Mouse (Mus musculus) neural tube, embryonic 12.5 days (tissue): ENCODE results near the gene Sycp1. TPM values are rescaled to one million over a fixed set of nuclear protein-coding genes. Genes with fewer than 3 reads are reported as not detected.
A peak's percentile ranks its signal among the peaks of the same experiment; 100 is the strongest.

Experiments
- ATAC-seq: fragments of 200-750 bp; cut with Nextera tagmentation; 2 replicates; pipeline ENCODE4 v1.8.0; 2017; ENCODE audit warnings: low read depth, mild to moderate bottlenecking, moderate TSS enrichment, moderate library complexity; ENCODE audit not compliant: low FRiP score
- H3K27ac ChIP-seq: fragments of 300-500 bp; sonication (generic); 2 replicates; pipeline ENCODE4 v1.5.1; 2016
- H3K27me3 ChIP-seq: fragments of 300-500 bp; sonication (generic); replicated peaks from 2 replicates; pipeline ENCODE4 v1.6.1; 2016; ENCODE audit warnings: mild to moderate bottlenecking
- H3K36me3 ChIP-seq: fragments of 300-500 bp; sonication (generic); 2 replicates; pipeline ENCODE4 v1.6.1; 2016; ENCODE audit warnings: mild to moderate bottlenecking
- H3K4me1 ChIP-seq: fragments of 300-500 bp; sonication (generic); 2 replicates; pipeline ENCODE4 v1.6.1; 2016
- H3K4me2 ChIP-seq: fragments of 300-500 bp; sonication (generic); replicated peaks from 2 replicates; pipeline ENCODE4 v1.6.1; 2016; ENCODE audit warnings: mild to moderate bottlenecking
- H3K4me3 ChIP-seq: fragments of 300-500 bp; sonication (generic); 2 replicates; pipeline ENCODE4 v1.5.1; 2016
- H3K9ac ChIP-seq: fragments of 300-500 bp; sonication (generic); 2 replicates; pipeline ENCODE4 v1.6.1; 2016; ENCODE audit warnings: mild to moderate bottlenecking
- H3K9me3 ChIP-seq: fragments of 300-500 bp; sonication (generic); 2 replicates; pipeline ENCODE4 v1.6.1; 2016; ENCODE audit warnings: mild to moderate bottlenecking
- WGBS: fragments of 180-500 bp; shearing (Covaris S2); methylation state at CpG from one replicate; pipeline ENCODE4 v1.1.7; 2016; 5-methylcytosine and 5-hydroxymethylcytosine counted together
- polyA plus RNA-seq: library from polyadenylated mRNA; unstranded; fragments of >200 nt; fragmentation: Nextera tagmentation; extraction: Ambion mirVana; gene quantifications from 2 replicates; pipeline ENCODE4 v1.2.1, GENCODE M21; 2016

Gene Sycp1
- not detected in 2 replicates for polyA plus RNA-seq

DNA sequence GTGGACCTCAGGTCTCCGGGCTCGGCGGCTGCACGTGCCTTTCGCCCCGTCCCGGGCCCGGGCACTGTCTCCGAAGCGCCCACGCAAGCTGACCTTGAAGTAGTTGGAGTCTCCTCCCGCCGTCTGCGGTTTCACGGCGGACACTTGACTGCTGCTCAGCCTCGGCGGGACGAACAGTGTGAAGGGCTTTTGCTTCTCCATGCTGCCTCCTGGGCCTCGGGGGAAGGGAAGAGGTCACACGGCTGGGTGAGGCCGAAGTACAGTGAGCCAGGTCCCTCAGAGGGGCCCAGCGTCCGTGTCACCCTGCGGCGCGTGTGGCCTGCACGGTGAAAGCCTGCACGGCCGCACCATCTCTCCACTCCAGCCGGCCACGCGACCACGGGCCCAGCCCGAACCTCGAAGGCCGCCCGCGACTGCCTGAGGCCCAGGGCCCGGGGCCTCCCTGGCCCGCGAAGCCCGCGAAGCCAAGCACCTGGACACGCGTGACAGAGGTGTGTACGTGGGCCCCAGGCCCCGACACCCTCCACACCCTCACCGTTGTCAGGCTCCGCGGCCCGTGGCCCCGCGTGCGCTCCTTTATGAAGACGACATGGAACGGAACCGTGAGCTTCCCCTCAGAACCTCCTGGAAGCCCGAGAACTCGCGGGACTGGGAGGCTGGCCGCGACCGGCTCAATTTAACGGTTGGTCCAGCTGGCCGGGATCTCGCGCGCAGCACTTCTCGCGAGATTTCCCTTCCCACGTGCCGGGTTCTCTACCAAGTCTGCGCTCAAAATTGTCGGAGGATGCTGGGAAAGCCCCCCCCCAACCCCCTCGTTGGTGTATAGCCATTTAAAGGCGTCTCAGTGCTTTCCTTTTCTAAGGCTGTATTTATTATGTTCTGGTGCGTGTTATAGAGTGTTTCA is at the start of gene Sycp1:
Gene Sycp1, minus strand, starts transcription at position 650 of the 904 bp plus-strand sequence.
- H3K36me3 ChIP-seq: no peaks in the 10 kb centered on the region
- H3K27me3 ChIP-seq: no peaks in the 10 kb centered on the region
- no peak within 1 kb of the TSS for H3K4me2 ChIP-seq
- WGBS: 93% methylated on average over 78 of the region's 78 CpGs
- 0 out of 2 replicates have a peak, but pooled peaks cover 7% of the 10 kb centered on the region for H3K9me3 ChIP-seq
- no peak within 1 kb of the TSS for H3K4me3 ChIP-seq
- no peak for ATAC-seq
- H3K27ac ChIP-seq: no peak within 1 kb of the TSS
- no peak within 1 kb of the TSS for H3K9ac ChIP-seq
- H3K4me1 ChIP-seq: no peaks in the 10 kb centered on the region

DNA sequence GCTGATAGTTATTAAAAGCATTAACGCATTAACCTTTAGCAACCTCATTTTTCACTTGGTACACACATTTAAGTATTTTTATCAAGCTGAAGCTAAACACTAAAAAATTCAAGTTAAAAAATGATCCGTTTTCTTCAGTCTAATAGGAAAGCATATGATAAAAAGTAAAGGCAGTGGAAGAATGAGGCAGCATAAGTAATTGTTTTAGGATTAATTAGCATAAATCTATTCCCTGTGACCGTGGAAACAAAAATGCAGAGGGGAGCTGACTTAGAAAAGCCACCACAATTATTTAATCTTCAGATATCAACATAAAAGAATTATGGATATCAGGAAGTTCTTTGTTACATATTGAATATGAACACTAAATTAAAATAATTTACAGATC is 44.4 kb upstream of the Sycp1 start:
- Histone ChIP-seq H3K27me3 (no peaks in the 10 kb centered on the region), H3K9me3 (no peaks in the 10 kb centered on the region), H3K27ac (peak overlapping the region; percentile 23; the same call in 1 of the 2 replicates), H3K9ac (peak overlapping the region; percentile 36), H3K4me1 (0 out of 2 replicates have a peak, but pooled peaks cover 3% of the 10 kb centered on the region), H3K4me2 (peak overlapping the region; percentile 35), H3K36me3 (no peaks in the 10 kb centered on the region), H3K4me3 (peak overlapping the region; percentile 13; the same call in 1 of the 2 replicates)
- 0 out of 2 replicates have a peak, but pooled peaks have one; percentile 54 for ATAC-seq
- WGBS: 52% methylated on average over 3 of the region's 3 CpGs

DNA sequence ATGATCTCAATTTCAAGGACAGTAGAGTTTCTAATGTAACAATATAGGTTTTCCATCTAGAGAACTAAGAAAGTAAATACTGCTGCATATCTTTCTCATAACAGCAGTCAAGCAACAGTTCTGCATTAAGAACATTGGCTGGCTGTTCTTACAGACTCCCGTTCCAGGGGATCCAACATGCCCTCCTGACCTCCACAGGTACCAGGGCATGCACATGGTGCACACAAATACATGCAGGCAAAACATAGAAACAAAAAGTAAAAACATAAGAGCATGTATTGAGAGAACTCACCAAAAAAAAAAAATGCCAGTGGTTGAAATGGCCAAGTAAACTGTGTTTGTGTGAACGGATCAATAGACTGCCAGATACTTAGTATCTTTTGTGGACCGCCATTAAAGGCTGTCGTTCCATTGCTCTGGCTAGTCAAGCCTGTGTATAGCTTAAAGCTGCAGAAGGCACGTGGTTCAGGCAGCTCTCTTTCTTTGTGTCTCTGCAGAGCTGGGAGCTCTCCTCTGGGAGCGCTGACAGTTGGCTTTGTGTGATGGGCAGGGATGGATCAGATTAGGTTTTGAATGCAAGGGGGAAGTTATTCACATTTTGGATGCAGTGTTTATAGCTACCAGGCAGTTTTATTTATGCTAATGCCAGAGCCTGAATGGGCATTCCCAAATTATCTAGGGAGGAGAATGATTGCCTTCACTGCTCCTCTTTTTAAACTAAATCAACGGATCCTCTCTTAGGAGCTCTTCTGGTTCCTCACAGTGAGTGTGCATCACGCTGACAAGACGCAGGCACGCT is 43.8 kb upstream of the Sycp1 start:
- Histone ChIP-seq H3K4me2 (peak overlapping the region; percentile 35), H3K27me3 (no peaks in the 10 kb centered on the region), H3K9me3 (no peaks in the 10 kb centered on the region), H3K9ac (peak overlapping the region; percentile 36), H3K4me1 (0 out of 2 replicates have a peak, but pooled peaks cover 3% of the 10 kb centered on the region), H3K27ac (peak overlapping the region; percentile 23; the same call in 1 of the 2 replicates), H3K36me3 (no peaks in the 10 kb centered on the region), H3K4me3 (peak overlapping the region; percentile 13; the same call in 1 of the 2 replicates)
- WGBS: 16% methylated on average over 10 of the region's 10 CpGs
- ATAC-seq: peak; percentile 96

- no peak overlapping the region for H3K4me2 ChIP-seq
- no peaks in the 10 kb centered on the region for H3K36me3 ChIP-seq
- ATAC-seq: no peak
- H3K4me1 ChIP-seq: 0 out of 2 replicates have a peak, but pooled peaks cover 3% of the 10 kb centered on the region
- no peak overlapping the region for H3K4me3 ChIP-seq
- H3K9ac ChIP-seq: no peak overlapping the region
- H3K9me3 ChIP-seq: no peaks in the 10 kb centered on the region
- 86% methylated on average over 4 of the region's 4 CpGs for WGBS
- no peaks in the 10 kb centered on the region for H3K27me3 ChIP-seq
- H3K27ac ChIP-seq: no peak overlapping the region
These were observed 41.0 kb upstream of the Sycp1 start for GRCm38 (mm10) chr3:102976906-102977305.

- Histone ChIP-seq H3K27ac (no peak overlapping the region), H3K4me2 (no peak overlapping the region), H3K4me1 (0 out of 2 replicates have a peak, but pooled peaks cover 3% of the 10 kb centered on the region), H3K36me3 (no peaks in the 10 kb centered on the region), H3K27me3 (no peaks in the 10 kb centered on the region), H3K9me3 (no peaks in the 10 kb centered on the region), H3K9ac (no peak overlapping the region), H3K4me3 (no peak overlapping the region)
- ATAC-seq: no peak
- WGBS: 90% methylated on average over 3 of the region's 3 CpGs
These were observed 34.6 kb upstream of the Sycp1 start for GRCm38 (mm10) chr3:102970508-102970907.

DNA sequence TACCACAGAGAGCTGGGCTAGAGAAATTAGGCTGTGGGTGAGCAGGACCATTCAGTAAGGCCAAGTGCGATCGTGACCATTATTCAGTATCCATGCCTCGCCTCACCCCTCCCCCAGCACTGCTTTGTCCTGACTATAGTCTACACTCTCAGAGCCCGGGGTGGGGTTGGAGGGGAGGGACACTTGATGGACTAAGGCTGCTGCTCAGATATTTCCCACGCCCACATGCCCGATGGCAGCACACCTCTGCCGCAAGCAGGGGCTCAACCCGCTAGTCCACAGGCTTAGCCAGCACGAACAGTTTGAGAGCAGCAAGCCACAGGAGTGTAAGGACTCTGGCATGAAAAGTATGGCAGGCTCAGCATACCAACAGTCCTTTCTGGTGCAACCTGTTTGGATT is 34.2 kb upstream of the Sycp1 start:
- Histone ChIP-seq H3K27me3 (no peaks in the 10 kb centered on the region), H3K4me1 (0 out of 2 replicates have a peak, but pooled peaks cover 3% of the 10 kb centered on the region), H3K36me3 (no peaks in the 10 kb centered on the region), H3K9me3 (no peaks in the 10 kb centered on the region), H3K4me3 (no peak overlapping the region), H3K27ac (no peak overlapping the region), H3K9ac (no peak overlapping the region), H3K4me2 (peak overlapping the region; percentile 21)
- peak; percentile 74 for ATAC-seq
- WGBS: 47% methylated on average over 9 of the region's 9 CpGs

GRCm38 (mm10) chr3:102964033-102964432 is 28.1 kb upstream of the Sycp1 start, which contains the start of gene Nr1h5:
TSS of gene Nr1h5 (minus strand) at chr3:102964133.
- ATAC-seq: no peak
- Histone ChIP-seq H3K27ac (no peak within 1 kb of the TSS), H3K4me3 (no peak within 1 kb of the TSS), H3K4me1 (no peaks in the 10 kb centered on the region), H3K27me3 (no peaks in the 10 kb centered on the region), H3K9ac (no peak within 1 kb of the TSS), H3K36me3 (no peaks in the 10 kb centered on the region), H3K4me2 (no peak within 1 kb of the TSS), H3K9me3 (no peaks in the 10 kb centered on the region)
- WGBS: 51% methylated on average over 3 of the region's 3 CpGs

GRCm38 (mm10) chr3:102955596-102955995 is 19.7 kb upstream of the Sycp1 start:
- ATAC-seq: no peak
- H3K9me3 ChIP-seq: no peaks in the 10 kb centered on the region
- no peak overlapping the region for H3K4me3 ChIP-seq
- H3K27ac ChIP-seq: no peak overlapping the region
- H3K27me3 ChIP-seq: no peaks in the 10 kb centered on the region
- no peak overlapping the region for H3K4me2 ChIP-seq
- 75% methylated on average over 3 of the region's 3 CpGs for WGBS
- H3K4me1 ChIP-seq: no peaks in the 10 kb centered on the region
- H3K36me3 ChIP-seq: no peaks in the 10 kb centered on the region
- H3K9ac ChIP-seq: no peak overlapping the region

DNA sequence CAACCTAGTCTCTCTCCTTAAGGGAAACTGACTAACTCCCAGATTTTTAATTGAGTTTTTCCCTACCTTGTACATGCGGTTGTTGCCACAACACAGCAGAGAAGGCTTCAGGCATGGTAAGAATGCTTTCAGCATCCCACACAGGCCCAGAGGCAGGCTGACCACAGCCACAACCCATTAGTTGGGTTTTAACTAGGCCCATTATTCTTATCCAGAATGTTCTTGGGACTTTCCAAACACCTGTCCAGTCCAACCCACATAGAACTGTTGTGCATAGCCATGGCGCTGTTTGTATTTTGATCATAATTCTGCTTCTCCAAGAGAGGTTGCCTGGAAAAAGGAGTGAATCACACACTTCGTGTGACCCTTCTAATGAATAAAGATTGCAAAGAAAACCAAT is 19.2 kb upstream of the Sycp1 start:
- ATAC-seq: no peak
- no peaks in the 10 kb centered on the region for H3K36me3 ChIP-seq
- H3K4me3 ChIP-seq: no peak overlapping the region
- no peaks in the 10 kb centered on the region for H3K9me3 ChIP-seq
- H3K27me3 ChIP-seq: no peaks in the 10 kb centered on the region
- no peak overlapping the region for H3K4me2 ChIP-seq
- WGBS: 84% methylated on average over 3 of the region's 3 CpGs
- no peaks in the 10 kb centered on the region for H3K4me1 ChIP-seq
- no peak overlapping the region for H3K27ac ChIP-seq
- no peak overlapping the region for H3K9ac ChIP-seq

DNA sequence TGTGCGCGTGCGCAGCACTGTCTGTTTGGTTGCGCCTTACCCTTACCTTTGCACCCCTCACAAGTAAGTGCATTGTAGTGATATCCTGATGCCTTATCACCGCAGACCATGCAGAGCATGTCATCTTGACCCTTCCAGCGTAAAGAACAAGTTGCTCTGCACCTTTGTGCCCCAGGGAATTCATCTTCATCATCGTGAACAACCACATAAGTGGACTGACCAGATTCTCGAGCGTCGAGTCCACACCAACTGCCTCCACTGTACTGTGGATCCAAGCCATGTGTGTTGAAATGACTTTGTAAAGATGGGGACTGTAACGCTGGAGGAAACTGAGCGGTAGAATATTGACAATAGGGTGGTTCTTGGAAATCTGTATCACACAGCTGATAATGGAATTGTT is 18.6 kb upstream of the Sycp1 start:
- no peak overlapping the region for H3K27ac ChIP-seq
- H3K4me1 ChIP-seq: no peaks in the 10 kb centered on the region
- H3K4me2 ChIP-seq: no peak overlapping the region
- 90% methylated on average over 12 of the region's 12 CpGs for WGBS
- H3K27me3 ChIP-seq: no peaks in the 10 kb centered on the region
- no peaks in the 10 kb centered on the region for H3K36me3 ChIP-seq
- no peaks in the 10 kb centered on the region for H3K9me3 ChIP-seq
- H3K4me3 ChIP-seq: no peak overlapping the region
- no peak for ATAC-seq
- no peak overlapping the region; the same call in 1 of the 2 replicates for H3K9ac ChIP-seq

DNA sequence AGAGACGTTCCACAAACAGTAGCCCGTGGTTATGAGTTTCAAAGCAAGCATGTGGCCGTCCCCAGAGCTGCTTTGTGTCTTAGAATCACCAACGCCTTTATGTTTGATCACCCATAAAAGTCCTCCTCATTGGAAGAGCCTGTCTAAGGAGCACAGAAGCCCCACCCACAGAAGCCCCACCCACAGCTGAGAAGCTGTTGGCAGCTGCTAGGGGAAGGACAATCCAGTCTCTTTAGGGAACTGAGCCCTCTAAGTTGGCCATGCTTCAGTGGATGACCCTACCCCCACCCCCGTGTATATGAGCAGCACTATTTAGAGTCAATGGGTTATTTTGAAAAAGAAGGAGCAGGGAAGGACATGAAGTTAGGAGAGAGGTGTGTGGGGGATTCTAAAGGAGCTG is 11.0 kb upstream of the Sycp1 start:
- no peak overlapping the region for H3K4me2 ChIP-seq
- no peak for ATAC-seq

DNA sequence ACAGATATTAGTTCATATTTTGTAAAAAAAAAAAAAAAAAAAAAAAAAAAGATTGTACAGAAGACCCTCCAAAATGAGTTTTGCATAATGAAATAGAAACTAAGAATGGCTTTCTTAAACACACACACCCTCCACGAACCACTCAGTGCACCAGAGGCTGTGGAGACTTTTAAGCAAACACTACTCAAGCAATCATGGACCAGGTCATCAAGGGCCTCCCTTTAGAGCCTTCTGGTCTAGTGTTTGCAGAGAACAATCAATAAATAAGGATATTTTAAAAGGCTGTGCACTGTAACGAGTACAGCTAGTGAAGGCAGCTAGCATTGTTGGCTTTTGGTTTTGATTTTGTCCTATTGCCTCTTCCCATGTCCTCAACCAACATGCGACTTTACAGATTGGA is 10.4 kb upstream of the Sycp1 start:
- Histone ChIP-seq H3K4me3 (no peak overlapping the region), H3K27ac (no peak overlapping the region), H3K4me2 (no peak overlapping the region), H3K27me3 (no peaks in the 10 kb centered on the region), H3K9me3 (no peaks in the 10 kb centered on the region), H3K4me1 (no peaks in the 10 kb centered on the region), H3K9ac (no peak overlapping the region), H3K36me3 (no peaks in the 10 kb centered on the region)
- ATAC-seq: no peak
- WGBS: 85% methylated on average over 3 of the region's 3 CpGs

More for the DNA sequence above, 11.0 kb upstream of the Sycp1 start:
- H3K4me3 ChIP-seq: no peak overlapping the region
- WGBS: 52% methylated on average over 5 of the region's 5 CpGs
- H3K36me3 ChIP-seq: no peaks in the 10 kb centered on the region
- no peaks in the 10 kb centered on the region for H3K27me3 ChIP-seq
- H3K27ac ChIP-seq: no peak overlapping the region
- H3K4me1 ChIP-seq: no peaks in the 10 kb centered on the region
- no peak overlapping the region for H3K9ac ChIP-seq
- no peaks in the 10 kb centered on the region for H3K9me3 ChIP-seq
